15 mouse cellular contexts compared by ENCODE assay signal in the genomic region with DNA sequence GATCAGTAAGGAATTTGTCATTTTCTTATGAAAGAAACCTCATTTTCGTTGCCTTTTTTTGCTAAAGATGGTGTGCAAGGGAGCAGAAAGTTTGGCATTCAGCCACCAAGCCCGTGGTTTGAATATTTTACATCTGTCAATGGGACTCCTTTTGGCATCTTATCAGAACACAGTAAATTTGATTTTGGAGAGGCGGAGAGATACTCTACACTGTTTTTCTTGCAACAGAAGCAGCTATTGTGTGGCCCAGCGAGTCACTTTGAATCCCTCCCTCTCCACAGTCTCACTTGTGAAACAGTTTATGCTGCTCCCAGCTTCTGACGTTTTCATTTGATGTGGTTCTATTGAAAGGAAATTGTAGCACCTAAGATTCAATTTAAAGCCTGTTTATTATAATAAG.
A peak's percentile ranks its signal among the peaks of the same experiment; 100 is the strongest.
DNase-seq lines count a peak whose midpoint lies in the region; ATAC-seq lines count a peak whose summit lies in the region.
"Had no signal": no experiment of that assay in that cellular context is flagged by ENCODE, and none has a peak within 500 bp of the region (broad histone marks: within the 10 kb centered on the region; RNA-seq: fewer than 3 reads in every experiment).

No protein-coding gene starts in this region.

- peak; percentile 55; the same call in 1 of the 2 replicates for ATAC-seq in forebrain, embryonic 14.5 days
- ATAC-seq in kidney, embryonic 14.5 days (ENCODE audit: low FRiP score, low TSS enrichment): no peak
- peak; percentile 48; the same call in 1 of the 2 replicates for ATAC-seq in midbrain, embryonic 16.5 days
- ATAC-seq: intestine, embryonic 15.5 days; Patski had no signal

- peak; percentile 77 for DNase-seq in forebrain, embryonic 14.5 days (ENCODE audit: low spot score)
- DNase-seq in forebrain, embryonic 10.5 days (ENCODE audit: extremely low spot score, low spot score): no peak
- peak; percentile 29 to 39 for DNase-seq in kidney, postnatal 4 days
- peak; percentile 34 to 42 for DNase-seq in right cerebral cortex, postnatal 10 days (ENCODE audit: low spot score in 2 of 2)
- no peak for DNase-seq in right cerebral cortex, postnatal 25 days
- no peak for DNase-seq in urinary bladder, postnatal 25 days (ENCODE audit: low spot score)
- DNase-seq: adrenal gland, adult 2 months; cerebellum, postnatal 36 days; thymus, postnatal 4 days had no signal

- H3K9me3 ChIP-seq in forebrain, embryonic 14.5 days (replicated peaks; ENCODE audit: control insufficient read depth, low read length): no peaks in the 10 kb centered on the region
- peaks cover 4% of the 10 kb centered on the region; the same call in 1 of the 2 replicates for H3K9me3 ChIP-seq in forebrain, embryonic 10.5 days
- no peaks in the 10 kb centered on the region for H3K9me3 ChIP-seq in kidney, embryonic 14.5 days (ENCODE audit: control insufficient read depth, low read length)
- no peaks in the 10 kb centered on the region for H3K9me3 ChIP-seq in midbrain, embryonic 16.5 days (replicated peaks; ENCODE audit: control insufficient read depth, low read length, poor library complexity, severe bottlenecking)
- H3K9me3 ChIP-seq: embryonic facial prominence, embryonic 15.5 days; intestine, embryonic 15.5 days had no signal

- 0 out of 2 replicates have a peak overlapping the region, but pooled peaks have one; percentile 2 for H3K4me2 ChIP-seq in forebrain, embryonic 14.5 days (ENCODE audit: low read length)
- H3K4me2 ChIP-seq in kidney, embryonic 14.5 days (replicated peaks; ENCODE audit: low read depth, low read length): no peak overlapping the region
- H3K4me2 ChIP-seq in midbrain, embryonic 16.5 days (ENCODE audit: low read length): no peak overlapping the region
- H3K4me2 ChIP-seq: embryonic facial prominence, embryonic 15.5 days; intestine, embryonic 15.5 days had no signal

- 9% methylated on average over 5 of the region's 5 CpGs for WGBS in forebrain, embryonic 14.5 days
- 60% methylated on average over 5 of the region's 5 CpGs for WGBS in forebrain, embryonic 10.5 days
- 53% methylated on average over 5 of the region's 5 CpGs for WGBS in kidney, embryonic 14.5 days
- 29% methylated on average over 5 of the region's 5 CpGs for WGBS in midbrain, embryonic 16.5 days

- H3K27me3 ChIP-seq in forebrain, embryonic 14.5 days (replicated peaks; ENCODE audit: control insufficient read depth, insufficient read depth, low read length): no peaks in the 10 kb centered on the region
- no peaks in the 10 kb centered on the region for H3K27me3 ChIP-seq in forebrain, embryonic 10.5 days (ENCODE audit: poor library complexity, severe bottlenecking)
- H3K27me3 ChIP-seq in kidney, embryonic 14.5 days (ENCODE audit: control insufficient read depth, insufficient read depth, low read length): no peaks in the 10 kb centered on the region
- H3K27me3 ChIP-seq in midbrain, embryonic 16.5 days (ENCODE audit: control insufficient read depth, insufficient read depth, low read depth, low read length): no peaks in the 10 kb centered on the region
- H3K27me3 ChIP-seq: embryonic facial prominence, embryonic 15.5 days; intestine, embryonic 15.5 days had no signal

- H3K9ac ChIP-seq in forebrain, embryonic 14.5 days (ENCODE audit: low read length): no peak overlapping the region
- no peak overlapping the region for H3K9ac ChIP-seq in kidney, embryonic 14.5 days (ENCODE audit: low read depth, low read length)
- no peak overlapping the region for H3K9ac ChIP-seq in midbrain, embryonic 16.5 days (ENCODE audit: low read depth, low read length)
- H3K9ac ChIP-seq: embryonic facial prominence, embryonic 15.5 days; intestine, embryonic 15.5 days had no signal

- H3K4me1 ChIP-seq in forebrain, embryonic 14.5 days (ENCODE audit: control insufficient read depth, insufficient read depth, low read length): peaks cover 8% of the 10 kb centered on the region
- H3K4me1 ChIP-seq in forebrain, embryonic 10.5 days: peaks cover 7% of the 10 kb centered on the region; the same call in 1 of the 2 replicates
- H3K4me1 ChIP-seq in kidney, embryonic 14.5 days (ENCODE audit: control insufficient read depth, insufficient read depth, low read length): no peaks in the 10 kb centered on the region
- H3K4me1 ChIP-seq in midbrain, embryonic 16.5 days (ENCODE audit: control insufficient read depth, insufficient read depth, low read length): peaks cover 7% of the 10 kb centered on the region
- H3K4me1 ChIP-seq: embryonic facial prominence, embryonic 15.5 days; intestine, embryonic 15.5 days had no signal

- no peak overlapping the region for H3K4me3 ChIP-seq in forebrain, embryonic 14.5 days (ENCODE audit: low read depth, low read length)
- no peak overlapping the region for H3K4me3 ChIP-seq in forebrain, embryonic 10.5 days
- no peak overlapping the region for H3K4me3 ChIP-seq in kidney, embryonic 14.5 days (ENCODE audit: low read length)
- no peak overlapping the region for H3K4me3 ChIP-seq in midbrain, embryonic 16.5 days (ENCODE audit: low read depth, low read length)
- H3K4me3 ChIP-seq: embryonic facial prominence, embryonic 15.5 days; intestine, embryonic 15.5 days had no signal

- H3K36me3 ChIP-seq in forebrain, embryonic 14.5 days (ENCODE audit: control insufficient read depth, insufficient read depth, low read length): no peaks in the 10 kb centered on the region
- H3K36me3 ChIP-seq in forebrain, embryonic 10.5 days (replicated peaks): no peaks in the 10 kb centered on the region
- no peaks in the 10 kb centered on the region for H3K36me3 ChIP-seq in kidney, embryonic 14.5 days (ENCODE audit: control insufficient read depth, insufficient read depth, low read length)
- H3K36me3 ChIP-seq in midbrain, embryonic 16.5 days (ENCODE audit: control insufficient read depth, insufficient read depth, low read length): no peaks in the 10 kb centered on the region
- H3K36me3 ChIP-seq: embryonic facial prominence, embryonic 15.5 days; intestine, embryonic 15.5 days had no signal

- H3K27ac ChIP-seq in forebrain, embryonic 14.5 days (ENCODE audit: low read depth, low read length): no peak overlapping the region
- no peak overlapping the region for H3K27ac ChIP-seq in forebrain, embryonic 10.5 days
- no peak overlapping the region for H3K27ac ChIP-seq in kidney, embryonic 14.5 days (ENCODE audit: low read depth, low read length)
- H3K27ac ChIP-seq in midbrain, embryonic 16.5 days (ENCODE audit: low read length): no peak overlapping the region
- H3K27ac ChIP-seq: embryonic facial prominence, embryonic 15.5 days; intestine, embryonic 15.5 days; stomach, postnatal 0 days had no signal

Comparison
In these comparisons a context has a peak if more than half of its experiments do, and no peak if none do; other contexts are left out.
1. DNase-seq: peak in forebrain, embryonic 14.5 days (single experiment), kidney, postnatal 4 days (2 of 2) and right cerebral cortex, postnatal 10 days (2 of 2); none in forebrain, embryonic 10.5 days (single experiment), right cerebral cortex, postnatal 25 days (single experiment) and urinary bladder, postnatal 25 days (single experiment).